Mouse (Mus musculus): ENCODE data around the gene Znrf2. TPM values are rescaled to one million over a fixed set of nuclear protein-coding genes. Genes with fewer than 3 reads are reported as not detected.

The Znrf2 gene
- total RNA-seq, 2 experiments from 2014 or later, result 23.1 to 24.6 TPM

GRCm38 (mm10) chr6:54940126-54940525, 123.4 kb downstream of the Znrf2 start:
- Histone ChIP-seq H3K4me3 (no peak overlapping the region), H3K27ac (no peak overlapping the region)
- no peak for DNase-seq (ENCODE audit: low spot score in 2 of 2)
- TF ChIP-seq CTCF (conservative IDR thresholded peaks at IDR 0.05), result no peak

GRCm38 (mm10) chr6:54941149-54941548, 124.4 kb downstream of the Znrf2 start:
- H3K4me3 ChIP-seq, result no peak overlapping the region
- TF ChIP-seq CTCF (conservative IDR thresholded peaks at IDR 0.05), result no peak
- DNase-seq (ENCODE audit: low spot score in 2 of 2), result no peak
- H3K27ac ChIP-seq, result no peak overlapping the region

Other genes with a start within 250 kb of the Znrf2 start
- 10 to 100 TPM; 10.8 to 13.4 TPM for gene Plekha8, start 221.8 kb upstream of the Znrf2 start, total RNA-seq (2021)
- gene Fkbp14, start 219.6 kb upstream of the Znrf2 start, total RNA-seq (2021), result 10 to 100 TPM; 13.1 to 14.6 TPM
- 100 to 1,000 TPM; 147 to 151 TPM for gene Mturn, start 135.3 kb upstream of the Znrf2 start, total RNA-seq (2021)
- gene Nod1, start 155.7 kb downstream of the Znrf2 start, total RNA-seq (2021), result 1 to 10 TPM; 4.9 TPM
- gene Ggct, start 176.0 kb downstream of the Znrf2 start, total RNA-seq (2021), result 10 to 100 TPM; 36.0 to 38.0 TPM
- gene Gars, start 221.1 kb downstream of the Znrf2 start, total RNA-seq (2021), result 100 to 1,000 TPM; 131 to 134 TPM

All from layer of hippocampus, adult 2 months (tissue).